Mouse (Mus musculus) small intestine, adult 2 months (tissue): ENCODE data around the gene 1700025G04Rik.

Source experiments
- CTCF ChIP-seq: fragments of 200-500 bp; IDR thresholded peaks from 2 replicates; pipeline ENCODE4 v1.5.1; 2012; ENCODE audit warnings: low read depth, mild to moderate bottlenecking, control low read depth, inconsistent platforms, low read length, moderate library complexity, mixed read lengths; ENCODE audit not compliant: insufficient replicate concordance, insufficient read length; ENCODE audit errors: extremely low read depth
- POLR2A ChIP-seq: fragments of 200-500 bp; IDR thresholded peaks from 2 replicates; pipeline ENCODE4 v1.6.1; 2012; ENCODE audit warnings: low read depth, mild to moderate bottlenecking, control low read depth, inconsistent platforms, low read length, moderate library complexity

DNA sequence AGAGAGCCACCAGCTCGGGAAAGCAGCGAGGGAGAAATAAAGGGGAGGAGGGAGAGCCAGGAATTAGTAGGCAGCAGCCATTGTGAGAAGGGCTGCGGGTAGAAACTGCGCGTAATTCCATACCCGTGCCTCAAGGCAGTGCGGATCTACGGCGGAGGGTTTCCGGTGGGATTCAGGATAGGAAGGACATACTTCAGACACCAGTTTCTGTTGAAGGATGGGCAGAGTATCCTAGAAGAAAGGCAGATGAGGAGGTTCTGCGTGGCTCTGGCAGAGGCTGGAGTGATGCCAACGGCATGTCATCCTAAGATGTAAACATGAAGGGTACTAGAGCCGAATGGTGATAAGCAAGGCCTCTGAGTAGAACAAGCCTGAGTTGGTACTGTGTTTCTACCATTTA lies 210.0 kb downstream of the 1700025G04Rik start:
- TF ChIP-seq CTCF: no peak
- no peak for TF ChIP-seq POLR2A
